Mouse (Mus musculus) G1E (cell line): ENCODE measurements around the gene Dcaf15. TPM values are rescaled to one million over a fixed set of nuclear protein-coding genes. Genes with fewer than 3 reads are reported as not detected.

Experiments used
- ATAC-seq: 2 replicates; pipeline ENCODE4 v1.8.0; 2016; ENCODE audit warnings: mild to moderate bottlenecking; ENCODE audit not compliant: insufficient number of reproducible peaks, poor library complexity, low FRiP score, severe bottlenecking; ENCODE audit errors: extremely low read depth
- DNase-seq: peaks from one replicate; pipeline ENCODE4 v3.0.0; 2012; ENCODE audit warnings: low spot score
- H3K27me3 ChIP-seq: 2 replicates; pipeline ENCODE4 v1.6.1; 2012; ENCODE audit warnings: mild to moderate bottlenecking, low read length, inconsistent platforms; ENCODE audit not compliant: insufficient read depth
- H3K36me3 ChIP-seq: replicated peaks from 2 replicates; pipeline ENCODE3; 2012; ENCODE audit warnings: mild to moderate bottlenecking, inconsistent platforms
- H3K4me1 ChIP-seq: 2 replicates; pipeline ENCODE4 v1.6.1; 2012; ENCODE audit warnings: low read depth, low read length, inconsistent platforms, mixed read lengths; ENCODE audit not compliant: insufficient read depth
- H3K4me3 ChIP-seq: 2 replicates; pipeline ENCODE4 v1.5.1; 2012; ENCODE audit warnings: low read depth, mild to moderate bottlenecking, inconsistent platforms, low read length, moderate library complexity, mixed read lengths
- H3K9me3 ChIP-seq: replicated peaks from 2 replicates; pipeline ENCODE4 v1.6.1; 2012; ENCODE audit warnings: inconsistent platforms
- CTCF ChIP-seq: IDR thresholded peaks from 2 replicates; pipeline ENCODE4 v1.5.1; 2012; ENCODE audit warnings: low read depth, low read length, inconsistent platforms, mixed read lengths
- GATA1 ChIP-seq: IDR thresholded peaks from 2 replicates; pipeline ENCODE4 v1.6.1; 2012; ENCODE audit warnings: borderline replicate concordance, low read length, inconsistent platforms, mixed read lengths
- GATA2 ChIP-seq: IDR thresholded peaks from 2 replicates; pipeline ENCODE4 v1.6.1; 2012; ENCODE audit warnings: low read depth, low read length, inconsistent platforms, borderline replicate concordance
- POLR2AphosphoS5 ChIP-seq: IDR thresholded peaks from 2 replicates; pipeline ENCODE4 v1.6.1; 2012; ENCODE audit warnings: low read depth, low read length, inconsistent platforms; ENCODE audit not compliant: insufficient replicate concordance
- TAL1 ChIP-seq: conservative IDR thresholded peaks from 2 replicates; pipeline ENCODE4 v1.6.1; 2012; ENCODE audit warnings: low read depth, low read length, inconsistent platforms, mixed read lengths
- polyA plus RNA-seq: library from polyadenylated mRNA; stranded (reverse); fragments of >175 nt; gene quantifications from 2 replicates; pipeline ENCODE4 v1.2.3, GENCODE M21; 2012
- total RNA-seq, 2 experiments: library from RNA; stranded (forward) in 1 of 2; stranded (reverse) in 1 of 2; fragments of 200-1000 nt in 1 of 2; fragments of >200 nt in 1 of 2; fragmentation: Nextera tagmentation in 1 of 2; gene quantifications; 2 replicates each; pipeline ENCODE4 v1.2.3; 2014 to 2017

Gene Dcaf15
- total and polyA plus RNA-seq, 3 experiments, result 16.3 to 51.8 (median 16.4) TPM

DNA sequence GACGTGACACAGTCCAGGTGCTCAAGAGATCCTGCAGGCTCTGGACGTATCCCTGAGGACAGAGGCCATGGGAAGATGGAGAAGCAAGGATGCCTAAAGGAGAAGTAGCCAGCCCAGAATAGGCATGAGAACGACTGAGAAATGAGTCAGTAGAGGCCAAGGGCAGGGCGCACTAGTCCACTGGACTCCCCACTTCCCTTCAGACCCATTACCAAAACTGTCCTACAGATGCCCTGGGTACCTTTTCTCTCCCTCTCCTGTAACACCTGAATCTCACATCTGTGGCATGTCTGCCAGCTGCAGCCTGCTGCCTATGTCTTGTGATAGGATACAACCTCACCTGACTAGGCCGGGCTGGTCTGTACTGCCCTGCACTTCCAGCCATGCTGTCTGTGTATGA lies 34.3 kb downstream of the Dcaf15 start:
- no peak for TF ChIP-seq GATA2
- H3K4me3 ChIP-seq, result no peak overlapping the region
- DNase-seq, result no peak
- H3K36me3 ChIP-seq, result peaks cover 55% of the 10 kb centered on the region
- H3K4me1 ChIP-seq, result peaks cover 54% of the 10 kb centered on the region
- no peaks in the 10 kb centered on the region for H3K9me3 ChIP-seq
- H3K27me3 ChIP-seq, result no peaks in the 10 kb centered on the region
- no peak for ATAC-seq

DNA sequence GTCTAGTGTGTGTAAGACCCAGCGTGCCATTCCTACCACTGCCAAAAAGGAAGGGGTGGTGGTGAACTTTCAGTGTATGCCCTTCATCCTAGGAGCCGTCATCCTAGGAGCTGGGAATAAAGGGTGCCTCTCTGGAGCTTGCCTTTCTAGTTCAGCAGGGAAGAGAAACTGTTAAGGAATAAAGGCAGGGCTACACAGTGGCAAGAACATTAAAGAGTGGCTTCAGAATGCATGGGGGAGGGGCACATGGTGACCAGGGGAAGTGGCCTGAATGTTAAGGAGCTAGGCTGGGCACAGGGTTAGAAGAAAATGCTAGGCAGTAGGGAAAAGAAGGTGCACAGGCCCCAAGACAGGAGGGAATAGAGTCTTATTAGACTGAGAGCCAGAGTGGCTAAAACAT lies 34.8 kb downstream of the Dcaf15 start:
- ATAC-seq (no peak), DNase-seq (no peak)
- TF ChIP-seq GATA1, result no peak
- TF ChIP-seq TAL1, result no peak
- no peak for TF ChIP-seq POLR2AphosphoS5
- TF ChIP-seq GATA2, result no peak
- no peak for TF ChIP-seq CTCF
- H3K9me3 ChIP-seq, result no peaks in the 10 kb centered on the region
- no peaks in the 10 kb centered on the region for H3K27me3 ChIP-seq
- H3K4me3 ChIP-seq, result no peak overlapping the region
- H3K36me3 ChIP-seq, result peaks cover 50% of the 10 kb centered on the region
- peaks cover 59% of the 10 kb centered on the region for H3K4me1 ChIP-seq

DNA sequence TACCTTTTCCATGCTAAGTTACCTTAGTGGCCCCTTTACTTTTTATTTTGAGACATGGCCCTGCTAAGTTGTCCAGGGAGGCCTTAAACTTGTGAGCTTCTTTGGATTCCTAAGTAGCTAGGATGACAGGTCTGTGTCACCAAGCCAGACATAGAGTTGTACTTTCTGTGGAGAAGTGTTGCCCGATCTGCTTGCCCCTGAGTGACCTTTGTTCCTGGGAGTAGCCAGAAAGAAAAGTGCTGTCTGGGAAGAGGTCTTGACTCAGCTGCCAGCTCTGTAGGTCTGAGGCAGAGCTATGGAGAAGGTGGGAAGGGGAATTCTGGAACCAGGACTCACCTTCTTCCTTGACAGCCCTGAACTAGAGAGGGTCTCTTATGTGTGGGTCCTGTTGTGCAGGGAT lies 35.4 kb downstream of the Dcaf15 start:
- no peaks in the 10 kb centered on the region for H3K9me3 ChIP-seq
- peaks cover 44% of the 10 kb centered on the region for H3K36me3 ChIP-seq
- ATAC-seq, result no peak
- no peak for DNase-seq
- TF ChIP-seq GATA2 (no peak), GATA1 (no peak), TAL1 (no peak), POLR2AphosphoS5 (no peak), CTCF (no peak)
- no peaks in the 10 kb centered on the region for H3K27me3 ChIP-seq
- H3K4me1 ChIP-seq, result peaks cover 64% of the 10 kb centered on the region
- H3K4me3 ChIP-seq, result no peak overlapping the region

DNA sequence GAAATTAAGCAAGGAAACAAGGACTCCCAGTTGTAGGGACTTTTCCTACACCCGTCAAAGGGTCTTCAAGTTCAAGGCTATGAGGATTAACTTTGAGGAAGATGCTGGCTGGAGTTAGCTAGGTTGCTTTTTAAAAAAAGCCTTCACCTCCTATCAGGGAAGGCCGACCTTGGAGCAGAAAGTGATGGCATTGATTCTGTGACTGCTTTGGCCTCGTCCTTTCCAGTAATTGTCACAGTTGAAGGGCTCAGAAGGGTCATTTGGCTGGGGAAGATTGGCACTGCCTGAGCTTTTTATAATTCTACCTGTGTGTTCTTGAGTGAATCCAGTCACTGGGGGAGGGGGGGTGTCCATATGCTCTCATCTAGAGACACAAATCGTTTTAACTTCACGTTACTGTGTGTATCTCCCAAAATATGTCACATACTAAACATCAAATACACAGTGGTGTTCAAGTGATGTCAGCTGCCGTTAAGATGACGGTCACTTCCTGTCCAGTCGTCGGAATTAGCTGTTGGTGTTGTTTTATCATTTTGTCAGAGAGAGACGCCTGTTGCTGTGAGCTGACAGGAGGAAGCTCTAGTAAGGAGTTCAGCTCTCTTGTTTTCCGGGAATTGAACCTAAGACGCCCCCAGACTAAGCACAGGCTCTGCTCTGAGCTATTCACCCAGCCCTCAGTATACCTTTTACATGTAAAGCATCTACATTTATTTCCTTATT lies 36.1 kb downstream of the Dcaf15 start:
- Histone ChIP-seq H3K4me1 (peaks cover 71% of the 10 kb centered on the region), H3K4me3 (no peak overlapping the region; the same call in 1 of the 2 replicates), H3K36me3 (peaks cover 39% of the 10 kb centered on the region), H3K27me3 (no peaks in the 10 kb centered on the region), H3K9me3 (no peaks in the 10 kb centered on the region)
- DNase-seq (no peak), ATAC-seq (no peak)
- TF ChIP-seq CTCF, result no peak
- no peak for TF ChIP-seq GATA2
- no peak for TF ChIP-seq TAL1
- no peak for TF ChIP-seq POLR2AphosphoS5
- no peak for TF ChIP-seq GATA1

DNA sequence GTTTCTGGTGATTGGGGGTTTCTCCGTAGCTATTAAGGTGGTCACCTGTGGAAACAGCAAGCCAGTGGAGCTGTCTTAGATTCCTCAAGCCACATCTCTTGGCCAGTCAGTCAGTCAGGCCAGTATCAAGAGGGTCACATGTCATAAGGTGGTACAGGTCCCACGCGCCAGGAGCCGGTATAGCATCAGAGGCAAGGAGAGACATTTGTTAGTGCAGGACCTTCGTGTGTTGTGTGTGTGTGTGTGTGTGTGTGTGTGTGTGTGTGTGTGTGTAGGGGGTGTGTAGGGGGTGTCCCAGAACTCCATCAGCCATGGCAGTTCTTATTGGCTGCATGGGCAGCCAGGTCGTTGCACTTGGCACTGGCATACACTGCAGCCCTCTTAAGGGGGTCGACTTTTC lies 36.7 kb downstream of the Dcaf15 start:
- Histone ChIP-seq H3K4me3 (peak overlapping the region; percentile 81; the same call in 1 of the 2 replicates), H3K36me3 (peaks cover 35% of the 10 kb centered on the region), H3K9me3 (no peaks in the 10 kb centered on the region), H3K27me3 (no peaks in the 10 kb centered on the region), H3K4me1 (peaks cover 72% of the 10 kb centered on the region)
- no peak for ATAC-seq
- TF ChIP-seq CTCF, result no peak
- no peak for TF ChIP-seq GATA1
- no peak for TF ChIP-seq POLR2AphosphoS5
- no peak for TF ChIP-seq TAL1
- no peak for TF ChIP-seq GATA2
- DNase-seq, result no peak

DNA sequence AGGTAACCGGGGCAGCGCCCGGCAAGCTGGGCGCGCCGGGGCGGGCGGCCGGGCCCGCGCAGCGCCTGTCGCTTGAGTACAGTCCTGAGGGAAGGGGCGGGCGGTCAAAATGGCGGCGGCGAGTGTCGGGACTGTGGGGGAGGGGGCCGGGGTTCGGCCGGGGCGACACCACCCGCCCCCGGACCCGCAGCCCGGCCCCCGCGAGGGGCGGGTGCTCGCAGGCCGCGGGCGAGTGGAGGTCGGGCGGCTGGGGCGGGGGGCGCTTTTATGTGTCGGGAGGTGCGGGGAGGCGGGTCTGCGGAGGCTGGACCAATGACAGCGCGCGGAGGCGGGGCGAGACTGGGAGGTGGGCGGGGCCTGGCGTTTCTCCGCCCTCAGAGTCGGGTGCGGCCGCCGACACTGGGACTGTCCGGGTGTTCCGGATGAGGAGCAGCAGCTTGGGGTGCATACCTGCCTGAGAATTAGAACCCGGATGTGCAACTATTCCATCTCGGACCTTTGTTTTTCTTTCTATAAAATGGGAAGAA lies 37.5 kb downstream of the Dcaf15 start:
- DNase-seq, result peak; percentile 81
- peak overlapping the region; percentile 81 for H3K4me3 ChIP-seq
- ATAC-seq, result peak; percentile 18
- H3K4me1 ChIP-seq, result peaks cover 64% of the 10 kb centered on the region
- H3K36me3 ChIP-seq, result peaks cover 27% of the 10 kb centered on the region
- no peak for TF ChIP-seq GATA1
- TF ChIP-seq GATA2, result no peak
- TF ChIP-seq POLR2AphosphoS5, result no peak
- no peak for TF ChIP-seq CTCF
- TF ChIP-seq TAL1, result no peak
- no peaks in the 10 kb centered on the region for H3K27me3 ChIP-seq
- H3K9me3 ChIP-seq, result no peaks in the 10 kb centered on the region
